Mouse (Mus musculus) MEL (cell line): ENCODE results near the gene Zfp51. TPM values are rescaled to one million over a fixed set of nuclear protein-coding genes. Genes with fewer than 3 reads are reported as not detected.

Experiments used
- DNase-seq: peaks from one replicate; pipeline ENCODE4 v3.0.0; 2011; ENCODE audit warnings: low read depth, low spot score
- H3K27ac ChIP-seq: 2 replicates; pipeline ENCODE4 v1.5.1; 2012; ENCODE audit warnings: low read depth, mild to moderate bottlenecking, control low read depth, low read length, moderate library complexity; ENCODE audit not compliant: control insufficient read depth
- H3K27me3 ChIP-seq, 2 experiments: fragments of 150-350 bp in 1 of 2; sonication (generic) in 1 of 2; 2 replicates each; pipeline ENCODE4 v1.6.1; 2012; ENCODE audit warnings: low read length in 2 of 2, mild to moderate bottlenecking in 2 of 2, improper control_type of control experiment in 1 of 2, moderate library complexity in 1 of 2; ENCODE audit not compliant: insufficient read depth in 2 of 2, control insufficient read depth in 1 of 2
- H3K36me3 ChIP-seq, 2 experiments: 2 replicates each; pipeline ENCODE4 v1.6.1; 2012 to 2014; ENCODE audit warnings: low read length in 2 of 2, improper control_type of control experiment in 1 of 2, inconsistent platforms in 1 of 2, mild to moderate bottlenecking in 1 of 2; ENCODE audit not compliant: insufficient read depth in 2 of 2, control insufficient read depth in 1 of 2
- H3K4me1 ChIP-seq, 2 experiments: fragments of 150-350 bp in 1 of 2; sonication (generic) in 1 of 2; 2 replicates each; pipeline ENCODE4 v1.6.1; 2012; ENCODE audit warnings: low read length in 2 of 2, improper control_type of control experiment in 1 of 2, mild to moderate bottlenecking in 1 of 2; ENCODE audit not compliant: insufficient read depth in 2 of 2, control insufficient read depth in 1 of 2
- H3K4me3 ChIP-seq, 2 experiments: fragments of 150-350 bp in 1 of 2; sonication (generic) in 1 of 2; 2 replicates each; pipeline ENCODE4 v1.5.1; 2012; ENCODE audit warnings: low read depth in 2 of 2, low read length in 2 of 2, mild to moderate bottlenecking in 2 of 2, moderate library complexity in 2 of 2, control low read depth in 1 of 2, improper control_type of control experiment in 1 of 2; ENCODE audit not compliant: control insufficient read depth in 1 of 2, insufficient read depth in 1 of 2
- H3K79me2 ChIP-seq: 2 replicates; pipeline ENCODE4 v1.6.1; 2012; ENCODE audit warnings: mild to moderate bottlenecking, low read length, moderate library complexity; ENCODE audit not compliant: control insufficient read depth, poor library complexity, insufficient read depth
- H3K9ac ChIP-seq: 2 replicates; pipeline ENCODE4 v1.6.1; 2012; ENCODE audit warnings: low read depth, mild to moderate bottlenecking, control low read depth, low read length, moderate library complexity; ENCODE audit not compliant: control insufficient read depth, poor library complexity, severe bottlenecking
- H3K9me3 ChIP-seq: fragments of 150-350 bp; sonication (generic); replicated peaks from 2 replicates; pipeline ENCODE4 v1.6.1; 2012; ENCODE audit warnings: mild to moderate bottlenecking, low read length, improper control_type of control experiment, moderate library complexity; ENCODE audit not compliant: insufficient read depth
- CHD1 ChIP-seq: IDR thresholded peaks from 2 replicates; pipeline ENCODE4 v1.6.1; 2012; ENCODE audit warnings: low read depth, mild to moderate bottlenecking, inconsistent platforms, low read length, improper control_type of control experiment
- CHD2 ChIP-seq: IDR thresholded peaks from 2 replicates; pipeline ENCODE4 v1.6.1; 2011; ENCODE audit warnings: low read length, improper control_type of control experiment
- CTCF ChIP-seq, 3 experiments: IDR thresholded peaks in 2 of 3; conservative IDR thresholded peaks in 1 of 3; 2 replicates each; pipeline ENCODE4 v1.5.1; 2011 to 2012; ENCODE audit warnings: low read length in 3 of 3, low read depth in 2 of 3, mild to moderate bottlenecking in 2 of 3, improper control_type of control experiment in 1 of 3, inconsistent platforms in 1 of 3, mixed read lengths in 1 of 3, moderate library complexity in 1 of 3; ENCODE audit not compliant: control insufficient read depth in 1 of 3, insufficient read depth in 1 of 3, poor library complexity in 1 of 3, severe bottlenecking in 1 of 3
- ELF1 ChIP-seq: IDR thresholded peaks from 2 replicates; pipeline ENCODE4 v1.6.1; 2014; ENCODE audit warnings: low read depth, mild to moderate bottlenecking, inconsistent platforms, low read length, improper control_type of control experiment, moderate library complexity
- ETS1 ChIP-seq: IDR thresholded peaks from 2 replicates; pipeline ENCODE4 v1.6.1; 2012; ENCODE audit warnings: low read depth, mild to moderate bottlenecking, inconsistent platforms, low read length, improper control_type of control experiment, moderate library complexity
- GABPA ChIP-seq: IDR thresholded peaks from 2 replicates; pipeline ENCODE4 v1.6.1; 2012; ENCODE audit warnings: low read depth, mild to moderate bottlenecking, inconsistent platforms, low read length, improper control_type of control experiment, moderate library complexity
- GATA1 ChIP-seq: IDR thresholded peaks from 2 replicates; pipeline ENCODE4 v1.6.1; 2011; ENCODE audit warnings: low read depth, low read length, improper control_type of control experiment
- HCFC1 ChIP-seq: IDR thresholded peaks from 2 replicates; pipeline ENCODE4 v1.6.1; 2012; ENCODE audit warnings: low read depth, mild to moderate bottlenecking, inconsistent platforms, low read length, improper control_type of control experiment, moderate library complexity
- JUND ChIP-seq: IDR thresholded peaks from 2 replicates; pipeline ENCODE4 v1.6.1; 2011; ENCODE audit warnings: low read depth, mild to moderate bottlenecking, improper control_type of control experiment, low read length
- MAX ChIP-seq: IDR thresholded peaks from 2 replicates; pipeline ENCODE4 v1.6.1; 2011; ENCODE audit warnings: low read length, improper control_type of control experiment
- MAZ ChIP-seq: IDR thresholded peaks from 2 replicates; pipeline ENCODE4 v1.6.1; 2012; ENCODE audit warnings: low read depth, mild to moderate bottlenecking, inconsistent platforms, low read length, improper control_type of control experiment
- MYB ChIP-seq: IDR thresholded peaks from 2 replicates; pipeline ENCODE4 v1.6.1; 2011; ENCODE audit warnings: mild to moderate bottlenecking, low read depth, low read length, improper control_type of control experiment
- NELFE ChIP-seq: IDR thresholded peaks from 2 replicates; pipeline ENCODE4 v1.6.1; 2011; ENCODE audit warnings: low read depth, low read length, improper control_type of control experiment
- RAD21 ChIP-seq: IDR thresholded peaks from 2 replicates; pipeline ENCODE4 v1.6.1; 2011; ENCODE audit warnings: mild to moderate bottlenecking, low read depth, low read length, improper control_type of control experiment
- SIN3A ChIP-seq: IDR thresholded peaks from 2 replicates; pipeline ENCODE4 v1.6.1; 2012; ENCODE audit warnings: low read length, improper control_type of control experiment, inconsistent platforms
- TBP ChIP-seq: IDR thresholded peaks from 2 replicates; pipeline ENCODE4 v1.8.0; 2011; ENCODE audit warnings: low read depth, low read length, improper control_type of control experiment
- TCF12 ChIP-seq: IDR thresholded peaks from 2 replicates; pipeline ENCODE4 v1.6.1; 2014; ENCODE audit warnings: low read depth, mild to moderate bottlenecking, inconsistent platforms, low read length, improper control_type of control experiment, moderate library complexity
- UBTF ChIP-seq: IDR thresholded peaks from 2 replicates; pipeline ENCODE4 v1.6.1; 2012; ENCODE audit warnings: low read depth, mild to moderate bottlenecking, inconsistent platforms, low read length, improper control_type of control experiment, moderate library complexity, borderline replicate concordance; ENCODE audit not compliant: insufficient read depth
- ZC3H11A ChIP-seq: IDR thresholded peaks from 2 replicates; pipeline ENCODE4 v1.6.1; 2012; ENCODE audit warnings: low read depth, mild to moderate bottlenecking, inconsistent platforms, low read length, improper control_type of control experiment
- ZKSCAN1 ChIP-seq: IDR thresholded peaks from 2 replicates; pipeline ENCODE4 v1.6.1; 2012; ENCODE audit warnings: low read depth, mild to moderate bottlenecking, inconsistent platforms, low read length, improper control_type of control experiment, moderate library complexity
- ZNF384 ChIP-seq: IDR thresholded peaks from 2 replicates; pipeline ENCODE4 v1.6.1; 2012; ENCODE audit warnings: low read depth, mild to moderate bottlenecking, inconsistent platforms, low read length, improper control_type of control experiment
- polyA plus RNA-seq, 2 experiments: library from polyadenylated mRNA; stranded (reverse) in 1 of 2; unstranded in 1 of 2; fragments of >175 nt in 1 of 2; fragments of >200 nt in 1 of 2; gene quantifications; 2 replicates each; pipeline versions ENCODE4 v1.2.1 to v1.2.4; 2012; ENCODE audit warnings: low replicate concordance in 2 of 2, low read depth in 1 of 2; ENCODE audit not compliant: insufficient read length in 2 of 2, insufficient read depth in 1 of 2, missing spikeins in 1 of 2
- total RNA-seq: library from RNA; depleted of rRNA; stranded (reverse); fragments of 300-350 nt; gene quantifications from 2 replicates; pipeline ENCODE4 v1.2.3, GENCODE M21; 2012

Gene Zfp51
- total and polyA plus RNA-seq, 3 experiments, result 3.5 to 5.5 TPM; not detected in 1

- TF ChIP-seq HCFC1 (peak; percentile 75), CTCF (IDR thresholded peaks at IDR 0.05 in 2 of 3, conservative IDR thresholded peaks at IDR 0.05 in 1 of 3; ENCODE audit: control insufficient read depth in 1 of 3, insufficient read depth in 1 of 3, low read depth in 2 of 3, low read length in 3 of 3, poor library complexity in 1 of 3, severe bottlenecking in 1 of 3) (no peak), CHD2 (peak; percentile 66; the same call in 1 of the 2 replicates), ELF1 (peak; percentile 94), MAX (peak; percentile 73), NELFE (peak; percentile 74), SIN3A (peak; percentile 63), MAZ (peak; percentile 56; the same call in 1 of the 2 replicates)
Observed at GRCm38 (mm10) chr17:21488760-21489499, 38.8 kb downstream of the Zfp51 start, which contains the start of gene Zfp53 (continued).

- no peaks in the 10 kb centered on the region; a peak in 1 of 4 replicates for H3K27me3 ChIP-seq
- H3K4me1 ChIP-seq, result peaks cover 0 to 6% of the 10 kb centered on the region in 2 experiments; a peak in 2 of 4 replicates
- no peaks in the 10 kb centered on the region for H3K9me3 ChIP-seq
- peak overlapping the region; percentile 80 to 96 for H3K4me3 ChIP-seq
- H3K27ac ChIP-seq, result no peak overlapping the region
- peak; percentile 61 for DNase-seq
- H3K9ac ChIP-seq, result peak overlapping the region; percentile 76
- peaks cover 2 to 8% of the 10 kb centered on the region in 2 experiments; a peak in 3 of 4 replicates for H3K36me3 ChIP-seq
- TF ChIP-seq JUND (no peak), ELF1 (peak; percentile 73; the same call in 1 of the 2 replicates), ZKSCAN1 (no peak), MYB (no peak), GABPA (no peak), RAD21 (no peak), TCF12 (no peak), MAX (0 out of 2 replicates have a peak, but pooled peaks have one; percentile 4), ZC3H11A (no peak), GATA1 (0 out of 2 replicates have a peak, but pooled peaks have one; percentile 17), CHD1 (no peak), MAZ (no peak), SIN3A (peak; percentile 36), ETS1 (no peak)
- H3K79me2 ChIP-seq, result no peaks in the 10 kb centered on the region
Observed at GRCm38 (mm10) chr17:21489500-21490001, 39.4 kb downstream of the Zfp51 start.

- Histone ChIP-seq H3K9ac (no peak overlapping the region), H3K36me3 (no peaks in the 10 kb centered on the region)
- TF ChIP-seq ZKSCAN1 (no peak), UBTF (no peak), MYB (no peak), ZNF384 (no peak), MAZ (no peak), ETS1 (no peak), TBP (no peak)
- TF ChIP-seq, all 39 proteins: peak for 0
- Histone ChIP-seq H3K27ac (no peak overlapping the region), H3K27me3 (no peaks in the 10 kb centered on the region), H3K4me1 (no peaks in the 10 kb centered on the region), H3K79me2 (no peaks in the 10 kb centered on the region), H3K4me3 (no peak overlapping the region), H3K9me3 (no peaks in the 10 kb centered on the region)
- no peak for DNase-seq
Observed at GRCm38 (mm10) chr17:21501365-21501764, 51.2 kb downstream of the Zfp51 start.
